Comparison of ENCODE assay signal across 12 mouse cellular contexts in the genomic region with DNA sequence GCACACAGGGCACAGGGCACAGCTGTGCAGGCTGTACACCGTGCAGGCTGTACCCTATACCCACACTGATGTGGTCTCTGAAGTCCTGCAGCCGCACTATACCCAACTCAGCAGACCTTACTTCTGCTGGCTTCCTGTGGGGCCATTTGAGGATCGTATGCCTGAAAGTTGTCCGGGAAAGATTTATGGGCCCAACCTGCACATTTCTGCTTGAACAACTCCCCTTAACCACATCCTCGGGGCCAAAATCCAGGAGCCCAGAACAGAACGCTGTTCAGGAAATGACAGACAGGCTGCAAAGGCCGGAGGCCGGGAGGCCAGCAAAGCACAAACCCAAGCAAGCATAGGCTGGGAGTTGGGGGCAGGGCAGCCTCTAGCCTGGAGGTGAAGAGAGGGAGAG. TPM values are rescaled to one million over a fixed set of nuclear protein-coding genes. Genes with fewer than 3 reads are reported as not detected.
A peak's percentile ranks its signal among the peaks of the same experiment; 100 is the strongest.
DNase-seq lines count a peak whose midpoint lies in the region; ATAC-seq and TF ChIP-seq lines count a peak whose summit lies in the region.
"Had no signal": no experiment of that assay in that cellular context is flagged by ENCODE, and none has a peak within 500 bp of the region (broad histone marks: within the 10 kb centered on the region; RNA-seq: fewer than 3 reads in every experiment).

No protein-coding gene starts in this region.

- no peak overlapping the region for H3K4me2 ChIP-seq in hindbrain, embryonic 13.5 days
- H3K4me2 ChIP-seq in midbrain, embryonic 11.5 days, result no peak overlapping the region
- H3K4me2 ChIP-seq: heart, embryonic 13.5 days; liver, embryonic 13.5 days had no signal

- H3K9me3 ChIP-seq in hindbrain, embryonic 13.5 days, result no peaks in the 10 kb centered on the region
- H3K9me3 ChIP-seq in midbrain, embryonic 11.5 days (ENCODE audit: control insufficient read depth, low read length), result no peaks in the 10 kb centered on the region
- H3K9me3 ChIP-seq: G1E; liver, embryonic 13.5 days had no signal

- no peaks in the 10 kb centered on the region for H3K36me3 ChIP-seq in hindbrain, embryonic 13.5 days
- H3K36me3 ChIP-seq in midbrain, embryonic 11.5 days (ENCODE audit: control insufficient read depth, insufficient read depth, low read length), result no peaks in the 10 kb centered on the region
- H3K36me3 ChIP-seq: G1E; heart, embryonic 13.5 days; liver, embryonic 13.5 days had no signal

- peak overlapping the region; percentile 50 for H3K27ac ChIP-seq in hindbrain, embryonic 13.5 days
- H3K27ac ChIP-seq in midbrain, embryonic 11.5 days (ENCODE audit: low read depth, low read length), result peak overlapping the region; percentile 83
- H3K27ac ChIP-seq: heart, embryonic 13.5 days; liver, embryonic 13.5 days had no signal

- CTCF ChIA-PET in Patski (lab: Charles Lee), result no interaction called here

- peaks cover 11% of the 10 kb centered on the region for H3K27me3 ChIP-seq in Patski
- H3K27me3 ChIP-seq in hindbrain, embryonic 13.5 days, result peaks cover 5% of the 10 kb centered on the region; the same call in 1 of the 2 replicates
- H3K27me3 ChIP-seq in midbrain, embryonic 11.5 days (ENCODE audit: control insufficient read depth, insufficient read depth, low read length), result no peaks in the 10 kb centered on the region

- ATAC-seq in Patski, result peak; percentile 35
- no peak for ATAC-seq in hindbrain, embryonic 13.5 days (ENCODE audit: low FRiP score)
- ATAC-seq in midbrain, embryonic 11.5 days (ENCODE audit: low FRiP score), result no peak

- WGBS in hindbrain, embryonic 13.5 days, result 31% methylated on average over 8 of the region's 8 CpGs
- WGBS in midbrain, embryonic 11.5 days, result 60% methylated on average over 8 of the region's 8 CpGs

- no peak overlapping the region for H3K9ac ChIP-seq in hindbrain, embryonic 13.5 days
- no peak overlapping the region for H3K9ac ChIP-seq in midbrain, embryonic 11.5 days (ENCODE audit: low read length)
- H3K9ac ChIP-seq: heart, embryonic 13.5 days; liver, embryonic 13.5 days had no signal

- in situ Hi-C loops in Patski (cut with MboI; ENCODE audit: low pct_unique_long_range_greater_than_20kb), result no loop called here

- H3K4me1 ChIP-seq in hindbrain, embryonic 13.5 days (replicated peaks), result peaks cover 62% of the 10 kb centered on the region
- H3K4me1 ChIP-seq in midbrain, embryonic 11.5 days (ENCODE audit: control insufficient read depth, insufficient read depth, low read length), result peaks cover 39% of the 10 kb centered on the region

- H3K4me3 ChIP-seq in hindbrain, embryonic 13.5 days, result no peak overlapping the region
- no peak overlapping the region for H3K4me3 ChIP-seq in midbrain, embryonic 11.5 days (ENCODE audit: low read depth, low read length)
- H3K4me3 ChIP-seq: heart, embryonic 13.5 days; liver, embryonic 13.5 days had no signal

- no peak for TF ChIP-seq CTCF in Patski (IDR thresholded peaks at IDR 0.05)

- POLR2A ChIA-PET in Patski (lab: Charles Lee), result no interaction called here

- DNase-seq in Patski (ENCODE audit: low read depth, low spot score), result peak; percentile 80
- DNase-seq in embryo, embryonic 11 days, result peak; percentile 62
- DNase-seq in midbrain, embryonic 11.5 days (ENCODE audit: low spot score, missing footprints), result peak; percentile 87
- no peak for DNase-seq in adrenal gland, postnatal 25 days
- DNase-seq in thymus, postnatal 25 days, result no peak
- DNase-seq in spleen, postnatal 14 days (ENCODE audit: low spot score in 2 of 2), result no peak
- DNase-seq: adrenal gland, adult 8-10 months; cerebellum, adult 9-10 months; liver, embryonic 13.5 days had no signal

RNA-seq across cellular contexts. Expression of a gene that starts 41.0 kb away (rescaled TPM):
- polyA plus RNA-seq in Patski (2021), result 3,038 TPM
- polyA plus RNA-seq in hindbrain, embryonic 13.5 days (2015; fragmentation: Nextera tagmentation; extraction: Ambion mirVana), result 917 and 923 TPM in 2 replicates
- 980 and 1,048 TPM in 2 replicates for polyA plus RNA-seq in midbrain, embryonic 11.5 days (2014; fragmentation: Nextera tagmentation; extraction: Ambion mirVana)
- 1,828 and 1,881 TPM in 2 replicates for total RNA-seq in adrenal gland, postnatal 25 days (2021)

Comparison
In these comparisons a context has a peak if more than half of its experiments do, and no peak if none do; other contexts are left out.
1. DNase-seq: peak in Patski (single experiment), embryo, embryonic 11 days (single experiment) and midbrain, embryonic 11.5 days (single experiment); none in adrenal gland, postnatal 25 days (single experiment), thymus, postnatal 25 days (single experiment) and spleen, postnatal 14 days (0 of 2).